Mouse (Mus musculus) regulatory T cell (primary cell): ENCODE data around the gene Gm595.

ENCODE experiments used
- in situ Hi-C: fragments of 300-600 bp; cut with MboI, MseI; formaldehyde crosslinking; loops from one replicate; pipeline ENCODE4 v1.15.1; 2025; ENCODE audit warnings: high pct_unique_total_duplicates

Gene Gm595

DNA sequence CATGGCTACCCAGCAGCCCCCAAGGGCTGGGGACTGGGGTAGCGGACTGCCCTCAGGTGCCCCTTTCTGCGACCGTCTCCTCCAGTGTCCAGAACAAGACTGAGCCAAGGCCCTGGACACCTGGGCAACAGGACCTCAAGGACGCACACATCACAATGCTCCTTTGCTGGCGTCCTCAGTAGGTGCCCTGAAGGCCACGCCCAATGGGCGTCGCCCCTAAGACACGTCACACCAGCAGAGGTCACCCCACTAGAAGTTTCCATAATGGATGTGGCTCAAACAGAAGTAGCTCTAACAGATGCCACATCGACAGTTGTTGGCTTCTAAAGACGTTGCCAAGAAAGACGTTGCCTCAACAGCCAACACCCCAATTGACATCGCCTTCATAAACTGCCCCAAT, at the start of gene Gm595:
Gene Gm595, minus strand, starts transcription at position 101 of the 400 bp plus-strand sequence.
- in situ Hi-C loops, result loop anchor here (25.0 kb wide), 1 partner anchor 435 kb away; no protein-coding TSS in a partner anchor

DNA sequence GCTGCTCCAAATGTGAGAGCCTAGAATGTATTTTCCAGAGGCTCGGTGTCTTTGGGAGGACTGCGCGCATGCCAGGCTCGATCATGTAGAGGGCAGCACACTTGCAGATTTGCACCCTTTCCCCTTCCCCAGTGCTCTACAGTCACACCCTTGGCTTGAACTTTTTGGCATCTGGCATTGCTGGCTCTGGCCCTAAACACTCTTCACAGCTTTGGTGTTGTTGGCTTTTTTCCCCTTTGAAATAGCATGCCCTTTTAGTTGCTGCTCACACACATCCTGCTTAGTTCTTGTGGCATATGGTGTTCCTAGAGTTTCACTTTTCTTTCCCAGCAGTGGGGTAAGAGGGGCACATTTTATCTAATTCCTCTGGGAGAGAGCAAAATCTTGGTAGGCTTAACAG, 30.9 kb upstream of the Gm595 start:
- in situ Hi-C loops, result no loop called here

DNA sequence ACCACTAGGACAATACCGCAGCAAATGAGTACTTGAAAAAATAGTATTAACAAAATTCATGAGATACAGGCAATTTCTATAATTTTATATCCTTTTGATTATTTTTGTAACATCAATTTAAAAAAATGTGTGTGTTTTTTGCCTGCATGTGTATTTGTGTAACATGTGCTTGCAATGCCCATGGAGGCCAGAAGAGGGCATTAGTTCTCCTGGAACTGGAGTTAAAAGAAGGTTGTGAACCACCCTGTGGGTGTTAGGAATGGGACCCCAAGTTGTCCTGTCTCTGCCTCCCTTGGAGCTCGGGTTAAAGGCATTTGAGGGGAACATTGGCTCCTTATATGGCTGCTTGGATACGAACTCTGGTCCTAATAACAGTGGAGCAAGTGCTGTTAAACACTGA, 26.2 kb upstream of the Gm595 start:
- in situ Hi-C loops, result no loop called here

DNA sequence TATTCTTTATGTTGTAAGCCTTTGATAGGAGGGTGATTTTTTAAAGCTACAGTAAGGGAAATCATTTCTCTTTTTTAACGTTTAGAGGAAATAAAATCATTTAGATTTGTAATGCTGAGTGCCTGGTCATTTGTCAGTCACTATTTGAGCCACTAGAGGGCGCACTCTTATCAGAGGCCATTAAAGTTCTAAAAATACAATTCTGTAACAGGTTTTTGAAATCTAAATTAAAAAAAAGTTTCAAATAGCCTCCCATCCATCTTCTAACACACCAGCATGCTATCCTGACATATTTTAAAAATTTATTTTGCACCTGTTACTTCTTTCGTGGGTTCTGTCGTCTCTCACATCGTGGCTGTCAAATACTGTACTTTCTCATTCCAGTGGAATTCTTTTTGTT, 22.0 kb upstream of the Gm595 start:
- in situ Hi-C loops, result loop anchor here (25.0 kb wide), 1 partner anchor 413 kb away; no protein-coding TSS in a partner anchor

DNA sequence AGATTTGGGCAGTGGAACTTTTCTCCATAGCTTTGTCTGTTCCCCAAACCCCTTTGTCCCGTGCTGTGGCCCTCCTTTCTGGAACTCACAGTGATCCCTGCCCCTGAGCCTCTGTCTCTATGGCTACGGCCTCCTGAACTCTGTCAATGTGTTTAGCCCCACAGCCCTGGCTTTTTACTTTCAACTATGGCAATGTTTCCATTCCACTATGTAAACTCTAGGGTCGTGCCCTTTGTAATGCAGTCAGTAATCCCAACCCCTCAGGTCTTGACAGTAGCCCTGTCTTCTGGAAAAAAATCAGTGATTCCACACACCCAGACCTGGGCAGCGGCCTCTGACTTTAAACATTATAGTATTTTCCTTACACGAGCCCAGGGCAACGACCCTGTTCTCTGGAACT, 19.3 kb upstream of the Gm595 start:
- in situ Hi-C loops, result loop anchor here (25.0 kb wide), 1 partner anchor 415 kb away; no protein-coding TSS in a partner anchor

DNA sequence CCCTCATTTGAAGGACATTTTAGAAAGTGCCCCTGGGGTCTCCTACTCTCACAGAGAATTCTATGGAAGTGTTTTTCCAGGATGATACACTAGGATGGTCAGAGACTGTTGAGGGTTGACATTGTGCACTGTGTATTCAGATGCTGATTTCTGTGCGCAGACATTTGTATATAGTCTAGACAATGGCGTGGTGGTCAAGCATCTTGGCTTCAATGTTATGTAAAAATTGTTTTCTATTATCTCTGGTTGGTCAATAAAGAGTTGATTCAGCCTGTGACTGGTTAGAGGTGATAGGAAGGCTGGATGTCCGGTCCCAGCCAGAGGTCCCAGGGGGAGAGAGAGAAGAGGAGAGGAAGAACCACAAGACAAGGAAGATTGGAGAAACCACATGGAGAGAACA, 16.4 kb upstream of the Gm595 start:
- in situ Hi-C loops, result loop anchor here (25.0 kb wide), 1 partner anchor 418 kb away; no protein-coding TSS in a partner anchor

DNA sequence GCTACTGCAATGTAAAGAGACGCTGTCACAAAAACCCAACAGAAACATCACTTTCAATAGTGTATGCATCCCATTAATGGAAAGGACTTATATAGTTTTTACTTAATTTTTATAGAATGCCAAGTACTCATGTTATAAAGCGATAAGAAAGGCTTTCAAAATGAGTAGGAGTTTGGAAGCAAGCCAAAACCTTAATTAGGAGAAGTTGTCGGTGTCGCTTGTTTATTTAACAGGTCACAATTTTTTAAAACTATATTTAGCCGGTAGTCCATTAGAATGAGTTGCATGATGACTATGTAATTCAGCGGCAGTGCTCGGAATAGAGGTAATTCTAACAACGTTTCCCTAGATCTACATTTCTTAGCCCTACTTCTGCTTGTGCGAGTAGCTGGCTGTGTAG, 12.7 kb upstream of the Gm595 start:
- in situ Hi-C loops, result loop anchor here (25.0 kb wide), 1 partner anchor 422 kb away; no protein-coding TSS in a partner anchor

DNA sequence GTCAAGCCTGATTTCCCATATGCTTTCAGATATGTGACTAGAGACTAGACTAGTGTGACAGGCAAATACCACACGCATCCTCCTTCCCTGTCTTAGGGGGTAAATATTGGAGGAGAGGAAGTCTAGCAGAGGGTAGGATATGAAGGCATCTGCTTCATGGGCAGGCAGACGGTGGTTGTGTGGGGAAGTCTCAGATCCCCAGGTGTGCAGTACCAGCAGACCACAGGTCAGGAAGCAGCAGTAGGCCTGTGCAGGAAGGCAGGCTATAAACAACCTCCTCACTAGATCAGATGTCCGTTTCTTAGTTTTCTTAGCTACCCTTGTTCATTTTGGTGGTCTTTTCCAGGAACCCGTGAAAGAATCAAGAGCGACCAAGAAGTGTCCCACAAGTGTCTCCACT, 7.1 kb upstream of the Gm595 start:
- in situ Hi-C loops, result loop anchor here (25.0 kb wide), 1 partner anchor 428 kb away; no protein-coding TSS in a partner anchor
